Comparison of ENCODE assay signal across 25 mouse cellular contexts in the genomic region with DNA sequence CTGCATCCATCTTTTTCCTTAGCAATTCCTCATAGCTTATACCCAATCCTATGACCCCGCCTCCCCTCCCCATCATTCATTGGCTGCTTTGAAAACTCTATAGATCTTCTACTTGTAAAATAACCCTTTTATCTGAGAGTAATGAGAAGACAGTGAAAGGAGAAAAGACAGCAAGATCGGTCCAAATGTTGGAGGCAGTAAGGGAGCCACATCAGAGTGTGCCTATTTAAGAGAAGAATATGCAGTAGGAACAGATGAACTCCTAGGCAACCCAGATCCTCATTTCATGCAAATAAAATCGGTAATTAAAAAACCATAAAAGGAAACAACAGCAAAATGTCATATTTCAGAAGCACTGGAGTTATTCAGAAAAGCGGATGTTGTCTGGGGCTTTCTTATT. TPM values are rescaled to one million over a fixed set of nuclear protein-coding genes. Genes with fewer than 3 reads are reported as not detected.
"Had no signal": no experiment of that assay in that cellular context is flagged by ENCODE, and none has a peak within 500 bp of the region (broad histone marks: within the 10 kb centered on the region; RNA-seq: fewer than 3 reads in every experiment).

No protein-coding gene starts in this region.

- H3K36me3 ChIP-seq: limb, embryonic 10.5 days; limb, embryonic 13.5 days; liver, embryonic 12.5 days; liver, embryonic 15.5 days; lung, embryonic 15.5 days; midbrain, embryonic 10.5 days; midbrain, embryonic 13.5 days; neural tube, embryonic 13.5 days had no signal

- H3K27me3 ChIP-seq: limb, embryonic 13.5 days; liver, embryonic 12.5 days; liver, embryonic 15.5 days; lung, embryonic 15.5 days; megakaryocyte, embryonic 14.5 days; midbrain, embryonic 13.5 days; neural tube, embryonic 13.5 days had no signal

- H3K27ac ChIP-seq: limb, embryonic 10.5 days; limb, embryonic 13.5 days; liver, embryonic 12.5 days; liver, embryonic 15.5 days; lung, embryonic 15.5 days; midbrain, embryonic 10.5 days; midbrain, embryonic 13.5 days; neural tube, embryonic 13.5 days had no signal

- ATAC-seq: intestine, postnatal 0 days; liver, embryonic 12.5 days; midbrain, embryonic 13.5 days; midbrain, embryonic 16.5 days had no signal

- DNase-seq: kidney, adult 2 months; kidney, postnatal 10 days; kidney, postnatal 36 days; liver; lung, adult 18-20 months; lung, postnatal 10 days; lung, postnatal 36 days; retina, postnatal 1 day; thymus, adult 18-20 months; thymus, postnatal 36 days had no signal

- H3K4me1 ChIP-seq: liver, embryonic 12.5 days; liver, embryonic 15.5 days; lung, embryonic 15.5 days; megakaryocyte, embryonic 14.5 days; midbrain, embryonic 10.5 days had no signal

- H3K4me2 ChIP-seq: limb, embryonic 13.5 days; liver, embryonic 12.5 days; liver, embryonic 15.5 days; lung, embryonic 15.5 days; midbrain, embryonic 13.5 days; neural tube, embryonic 13.5 days had no signal

- H3K9me3 ChIP-seq: limb, embryonic 10.5 days; limb, embryonic 13.5 days; liver, embryonic 12.5 days; liver, embryonic 15.5 days; lung, embryonic 15.5 days; midbrain, embryonic 10.5 days; midbrain, embryonic 13.5 days; neural tube, embryonic 13.5 days had no signal

- H3K9ac ChIP-seq: limb, embryonic 13.5 days; liver, embryonic 12.5 days; liver, embryonic 15.5 days; lung, embryonic 15.5 days; midbrain, embryonic 13.5 days; neural tube, embryonic 13.5 days had no signal

- H3K4me3 ChIP-seq: limb, embryonic 10.5 days; limb, embryonic 13.5 days; liver, embryonic 12.5 days; liver, embryonic 15.5 days; lung, embryonic 15.5 days; megakaryocyte, embryonic 14.5 days; midbrain, embryonic 10.5 days; midbrain, embryonic 13.5 days; myocyte; neural tube, embryonic 13.5 days had no signal

RNA-seq across cellular contexts. Expression of a gene that starts 35.8 kb away (rescaled TPM):
- total RNA-seq: layer of hippocampus, adult 8-10 months had no signal
- polyA plus RNA-seq: intestine, postnatal 0 days; limb, embryonic 10.5 days; liver, embryonic 15.5 days; myocyte; small intestine, adult 2 months; stomach, embryonic 16.5 days had no signal
